In genomic region chr5:65525674-65526443, GRCm38 (mm10) we compare ENCODE assay signal across 11 mouse cellular contexts. TPM values are rescaled to one million over a fixed set of nuclear protein-coding genes. Genes with fewer than 3 reads are reported as not detected.
A peak's percentile ranks its signal among the peaks of the same experiment; 100 is the strongest.
DNase-seq lines count a peak whose midpoint lies in the region; ATAC-seq and TF ChIP-seq lines count a peak whose summit lies in the region.
"Had no signal": no experiment of that assay in that cellular context is flagged by ENCODE, and none has a peak within 500 bp of the region (broad histone marks: within the 10 kb centered on the region; RNA-seq: fewer than 3 reads in every experiment).

No protein-coding gene starts in this region.

- no peaks in the 10 kb centered on the region for H3K36me3 ChIP-seq in heart, embryonic 10.5 days
- H3K36me3 ChIP-seq in hindbrain, embryonic 13.5 days: no peaks in the 10 kb centered on the region
- H3K36me3 ChIP-seq: embryonic facial prominence, embryonic 15.5 days; limb, embryonic 13.5 days; neural tube, embryonic 12.5 days had no signal

- intact Hi-C loops in heart, postnatal 10 days (cut with DNase I): no loop called here

- TF ChIP-seq CTCF in cortical plate, adult 2 months (IDR thresholded peaks at IDR 0.05; ENCODE audit: extremely low read depth, insufficient read depth, low read length): peak; percentile 15; the same call in 1 of the 2 replicates

- no peak for TF ChIP-seq POLR2A in cortical plate, adult 2 months (IDR thresholded peaks at IDR 0.05; ENCODE audit: extremely low read depth, insufficient read depth, low read length)

- DNase-seq in heart, postnatal 10 days: peak; percentile 33 to 46
- no peak for DNase-seq in heart, embryonic 10.5 days (ENCODE audit: low spot score)
- peak; percentile 31 for DNase-seq in retina, postnatal 1 day
- DNase-seq in retina, embryonic 14.5 days (ENCODE audit: low spot score): no peak
- peak; percentile 37 for DNase-seq in thymus, postnatal 14 days
- no peak for DNase-seq in urinary bladder, adult 2 months (ENCODE audit: low spot score)

- no peak overlapping the region for H3K9ac ChIP-seq in hindbrain, embryonic 13.5 days
- H3K9ac ChIP-seq: embryonic facial prominence, embryonic 15.5 days; limb, embryonic 13.5 days; neural tube, embryonic 12.5 days had no signal

- H3K4me3 ChIP-seq in heart, embryonic 10.5 days: no peak overlapping the region
- no peak overlapping the region for H3K4me3 ChIP-seq in cortical plate, adult 2 months (ENCODE audit: insufficient read depth, low read length)
- H3K4me3 ChIP-seq in hindbrain, embryonic 13.5 days: no peak overlapping the region
- H3K4me3 ChIP-seq: embryonic facial prominence, embryonic 15.5 days; limb, embryonic 13.5 days; neural tube, embryonic 12.5 days had no signal

- 16% methylated on average over 8 of the region's 8 CpGs for WGBS in heart, embryonic 10.5 days
- WGBS in hindbrain, embryonic 13.5 days: 10% methylated on average over 8 of the region's 8 CpGs

- H3K4me2 ChIP-seq in hindbrain, embryonic 13.5 days: no peak overlapping the region
- H3K4me2 ChIP-seq: embryonic facial prominence, embryonic 15.5 days; limb, embryonic 13.5 days; neural tube, embryonic 12.5 days had no signal

- no peak for ATAC-seq in hindbrain, embryonic 13.5 days (ENCODE audit: low FRiP score)

- no peaks in the 10 kb centered on the region for H3K27me3 ChIP-seq in heart, embryonic 10.5 days (ENCODE audit: insufficient read depth, poor library complexity, severe bottlenecking)
- H3K27me3 ChIP-seq in hindbrain, embryonic 13.5 days: no peaks in the 10 kb centered on the region
- H3K27me3 ChIP-seq: embryonic facial prominence, embryonic 15.5 days; limb, embryonic 13.5 days; neural tube, embryonic 12.5 days had no signal

- no peak overlapping the region for H3K27ac ChIP-seq in heart, embryonic 10.5 days
- no peak overlapping the region for H3K27ac ChIP-seq in cortical plate, adult 2 months (ENCODE audit: insufficient read depth, low read length)
- no peak overlapping the region for H3K27ac ChIP-seq in hindbrain, embryonic 13.5 days
- H3K27ac ChIP-seq: embryonic facial prominence, embryonic 15.5 days; limb, embryonic 13.5 days; neural tube, embryonic 12.5 days had no signal

- no peaks in the 10 kb centered on the region; the same call in 1 of the 2 replicates for H3K4me1 ChIP-seq in heart, embryonic 10.5 days
- H3K4me1 ChIP-seq in cortical plate, adult 2 months (ENCODE audit: control insufficient read depth, insufficient read depth, low read length): no peaks in the 10 kb centered on the region
- no peaks in the 10 kb centered on the region for H3K4me1 ChIP-seq in hindbrain, embryonic 13.5 days (replicated peaks)
- H3K4me1 ChIP-seq: embryonic facial prominence, embryonic 15.5 days; neural tube, embryonic 12.5 days had no signal

- H3K9me3 ChIP-seq in heart, embryonic 10.5 days: no peaks in the 10 kb centered on the region
- no peaks in the 10 kb centered on the region for H3K9me3 ChIP-seq in hindbrain, embryonic 13.5 days
- H3K9me3 ChIP-seq: embryonic facial prominence, embryonic 15.5 days; limb, embryonic 13.5 days; neural tube, embryonic 12.5 days had no signal

RNA-seq across cellular contexts. Expression of gene Smim14, which starts 11.1 kb away (rescaled TPM):
- 100 to 1,000 TPM; 102 to 107 TPM for total RNA-seq in heart, postnatal 10 days (2021)
- 99.0 and 106 TPM in 2 replicates for polyA plus RNA-seq in heart, embryonic 10.5 days (2016; fragmentation: Nextera tagmentation; extraction: Ambion mirVana)
- polyA plus RNA-seq in cortical plate, adult 2 months (2012; rRNA removed): 146 and 154 TPM in 2 replicates
- 259 and 310 TPM in 2 replicates for polyA plus RNA-seq in urinary bladder, adult 2 months (2012; rRNA removed)
- polyA plus RNA-seq in hindbrain, embryonic 13.5 days (2015; fragmentation: Nextera tagmentation; extraction: Ambion mirVana): 189 and 195 TPM in 2 replicates

RNA-seq across cellular contexts. Expression of gene Ube2k, which starts 11.2 kb away (rescaled TPM):
- total RNA-seq in heart, postnatal 10 days (2021): 10 to 100 TPM; 80.3 to 81.8 TPM
- 170 and 199 TPM in 2 replicates for polyA plus RNA-seq in heart, embryonic 10.5 days (2016; fragmentation: Nextera tagmentation; extraction: Ambion mirVana)
- 107 and 110 TPM in 2 replicates for polyA plus RNA-seq in cortical plate, adult 2 months (2012; rRNA removed)
- 72.3 and 74.4 TPM in 2 replicates for polyA plus RNA-seq in urinary bladder, adult 2 months (2012; rRNA removed)
- 215 and 216 TPM in 2 replicates for polyA plus RNA-seq in hindbrain, embryonic 13.5 days (2015; fragmentation: Nextera tagmentation; extraction: Ambion mirVana)

RNA-seq across cellular contexts. Expression of gene Gm43552, which starts 33.2 kb away (rescaled TPM):
- not detected for total RNA-seq in heart, postnatal 10 days (2021)
- polyA plus RNA-seq in heart, embryonic 10.5 days (2016; fragmentation: Nextera tagmentation; extraction: Ambion mirVana): not detected in 2 replicates
- 0.49 TPM in 1 of 2 replicates, not detected in the other for polyA plus RNA-seq in cortical plate, adult 2 months (2012; rRNA removed)
- polyA plus RNA-seq in urinary bladder, adult 2 months (2012; rRNA removed): 0.34 TPM in 1 of 2 replicates, not detected in the other
- 2.7 TPM in 1 of 2 replicates, not detected in the other for polyA plus RNA-seq in hindbrain, embryonic 13.5 days (2015; fragmentation: Nextera tagmentation; extraction: Ambion mirVana)
- polyA plus RNA-seq: limb, embryonic 13.5 days; neural tube, embryonic 12.5 days had no signal

Comparison
In these comparisons a context has a peak if more than half of its experiments do, and no peak if none do; other contexts are left out.
1. DNase-seq: peak in heart, postnatal 10 days (2 of 2), retina, postnatal 1 day (single experiment) and thymus, postnatal 14 days (single experiment); none in heart, embryonic 10.5 days (single experiment), retina, embryonic 14.5 days (single experiment) and urinary bladder, adult 2 months (single experiment).